Mouse (Mus musculus): ENCODE results near the gene Fry.

The Fry gene

GRCm38 (mm10) chr5:150223546-150224239 is 105.2 kb downstream of the Fry start:
- no peak for DNase-seq (ENCODE audit: low spot score in 2 of 2)

- no peak for DNase-seq (ENCODE audit: low spot score in 2 of 2)
These were observed 110.6 kb downstream of the Fry start for GRCm38 (mm10) chr5:150229086-150229485.

GRCm38 (mm10) chr5:150229776-150230175 is 111.3 kb downstream of the Fry start:
- DNase-seq (ENCODE audit: low spot score in 2 of 2) = no peak

GRCm38 (mm10) chr5:150232159-150233150 is 114.0 kb downstream of the Fry start:
- DNase-seq (ENCODE audit: low spot score in 2 of 2) = no peak

GRCm38 (mm10) chr5:150233154-150233886 is 114.9 kb downstream of the Fry start:
- DNase-seq (ENCODE audit: low spot score in 2 of 2) = peak; percentile 61 to 63

- DNase-seq (ENCODE audit: low spot score in 2 of 2) = no peak
These were observed 117.5 kb downstream of the Fry start for GRCm38 (mm10) chr5:150235931-150236330.

- no peak for DNase-seq (ENCODE audit: low spot score in 2 of 2)
These were observed 118.2 kb downstream of the Fry start for GRCm38 (mm10) chr5:150236597-150236996.

GRCm38 (mm10) chr5:150241638-150242037 is 123.2 kb downstream of the Fry start:
- no peak for DNase-seq (ENCODE audit: low spot score in 2 of 2)

GRCm38 (mm10) chr5:150246737-150247136 is 128.3 kb downstream of the Fry start:
- DNase-seq (ENCODE audit: low spot score in 2 of 2) = no peak

- no peak for DNase-seq (ENCODE audit: low spot score in 2 of 2)
These were observed 139.3 kb downstream of the Fry start for GRCm38 (mm10) chr5:150257764-150258163.

- peak; percentile 76 to 79 for DNase-seq (ENCODE audit: low spot score in 2 of 2)
These were observed 141.0 kb downstream of the Fry start for GRCm38 (mm10) chr5:150259191-150260053.

GRCm38 (mm10) chr5:150260054-150260386 is 141.6 kb downstream of the Fry start:
- no peak for DNase-seq (ENCODE audit: low spot score in 2 of 2)

GRCm38 (mm10) chr5:150261361-150261760 is 142.9 kb downstream of the Fry start:
- DNase-seq (ENCODE audit: low spot score in 2 of 2) = no peak

- DNase-seq (ENCODE audit: low spot score in 2 of 2) = peak in 1 of 2 experiments; percentile 34
These were observed 143.7 kb downstream of the Fry start for GRCm38 (mm10) chr5:150262046-150262716.

- DNase-seq (ENCODE audit: low spot score in 2 of 2) = no peak
These were observed 144.3 kb downstream of the Fry start for GRCm38 (mm10) chr5:150262717-150263103.

GRCm38 (mm10) chr5:150263162-150263561 is 144.7 kb downstream of the Fry start:
- no peak for DNase-seq (ENCODE audit: low spot score in 2 of 2)

- DNase-seq (ENCODE audit: low spot score in 2 of 2) = no peak
These were observed 145.2 kb downstream of the Fry start for GRCm38 (mm10) chr5:150263656-150264055.

GRCm38 (mm10) chr5:150265005-150265404 is 146.6 kb downstream of the Fry start:
- no peak for DNase-seq (ENCODE audit: low spot score in 2 of 2)

GRCm38 (mm10) chr5:150265953-150266352 is 147.5 kb downstream of the Fry start:
- DNase-seq (ENCODE audit: low spot score in 2 of 2) = no peak

GRCm38 (mm10) chr5:150268261-150268660 is 149.8 kb downstream of the Fry start:
- DNase-seq (ENCODE audit: low spot score in 2 of 2) = no peak

- DNase-seq (ENCODE audit: low spot score in 2 of 2) = no peak
These were observed 152.0 kb downstream of the Fry start for GRCm38 (mm10) chr5:150270468-150270867.
